Mouse (Mus musculus) v-Abl transformed pro-B cells (cell line): Measurements from ENCODE around the gene Tgm2.

Source experiments
- in situ Hi-C, 2 experiments: fragments of 400-800 bp; cut with MboI; formaldehyde crosslinking; loops; one replicate each; pipeline ENCODE4 v1.15.1; 2025; ENCODE audit not compliant: unreplicated experiment in 2 of 2

The Tgm2 gene

GRCm38 (mm10) chr2:158146223-158146622 is at the start of gene Tgm2:
Gene Tgm2, minus strand, starts transcription at chr2:158146436.
- in situ Hi-C loops = no loop called here

GRCm38 (mm10) chr2:158194945-158195640 is 48.9 kb upstream of the Tgm2 start:
- in situ Hi-C loops = loop anchor here (5.0 kb wide), 2 partner anchors 128 to 138 kb away; no protein-coding TSS in a partner anchor

- in situ Hi-C loops = loop anchor here (5.0 kb wide), 2 partner anchors 126 to 136 kb away; no protein-coding TSS in a partner anchor
These were observed 47.5 kb upstream of the Tgm2 start for GRCm38 (mm10) chr2:158193611-158194336.

- in situ Hi-C loops = loop anchor here (5.0 kb wide), 2 partner anchors 124 to 134 kb away; no protein-coding TSS in a partner anchor
These were observed 44.9 kb upstream of the Tgm2 start for GRCm38 (mm10) chr2:158191098-158191497.

- in situ Hi-C loops = no loop called here
These were observed 43.2 kb upstream of the Tgm2 start for GRCm38 (mm10) chr2:158189451-158189850.

- in situ Hi-C loops = no loop called here
These were observed 40.1 kb upstream of the Tgm2 start for GRCm38 (mm10) chr2:158186206-158186871.

GRCm38 (mm10) chr2:158183266-158183665 is 37.0 kb upstream of the Tgm2 start:
- in situ Hi-C loops = loop anchor here in 1 of 2 experiments (5.0 kb wide), 1 partner anchor 76 kb away; no protein-coding TSS in a partner anchor

- in situ Hi-C loops = loop anchor here in 1 of 2 experiments (5.0 kb wide), 1 partner anchor 75 kb away; no protein-coding TSS in a partner anchor
These were observed 35.7 kb upstream of the Tgm2 start for GRCm38 (mm10) chr2:158181932-158182331.

GRCm38 (mm10) chr2:158180797-158181196 is 34.6 kb upstream of the Tgm2 start:
- in situ Hi-C loops = loop anchor here in 1 of 2 experiments (5.0 kb wide), 1 partner anchor 73 kb away; no protein-coding TSS in a partner anchor

GRCm38 (mm10) chr2:158179370-158180111 is 33.3 kb upstream of the Tgm2 start:
- in situ Hi-C loops = loop anchor here in 1 of 2 experiments (5.0 kb wide), 1 partner anchor 72 kb away; no protein-coding TSS in a partner anchor

- in situ Hi-C loops = no loop called here
These were observed 32.6 kb upstream of the Tgm2 start for GRCm38 (mm10) chr2:158178696-158179369.

GRCm38 (mm10) chr2:158178139-158178538 is 31.9 kb upstream of the Tgm2 start:
- in situ Hi-C loops = no loop called here

- in situ Hi-C loops = no loop called here
These were observed 31.3 kb upstream of the Tgm2 start for GRCm38 (mm10) chr2:158177574-158177973.

GRCm38 (mm10) chr2:158176763-158177162 is 30.5 kb upstream of the Tgm2 start:
- in situ Hi-C loops = no loop called here

GRCm38 (mm10) chr2:158175433-158175832 is 29.2 kb upstream of the Tgm2 start:
- in situ Hi-C loops = no loop called here

GRCm38 (mm10) chr2:158174958-158175357 is 28.7 kb upstream of the Tgm2 start:
- in situ Hi-C loops = no loop called here

- in situ Hi-C loops = no loop called here
These were observed 28.2 kb upstream of the Tgm2 start for GRCm38 (mm10) chr2:158174438-158174837.

GRCm38 (mm10) chr2:158170394-158170793 is 24.2 kb upstream of the Tgm2 start:
- in situ Hi-C loops = no loop called here

GRCm38 (mm10) chr2:158169771-158170170 is 23.5 kb upstream of the Tgm2 start:
- in situ Hi-C loops = no loop called here

GRCm38 (mm10) chr2:158169351-158169750 is 23.1 kb upstream of the Tgm2 start:
- in situ Hi-C loops = no loop called here
